Mouse (Mus musculus) stomach, embryonic 16.5 days (tissue): ENCODE measurements around the gene Olfr1164. TPM values are rescaled to one million over a fixed set of nuclear protein-coding genes. Genes with fewer than 3 reads are reported as not detected.

Experiments used
- ATAC-seq: fragments of 200-750 bp; cut with Nextera tagmentation; 2 replicates; pipeline ENCODE4 v1.8.0; 2017; ENCODE audit warnings: moderate number of reproducible peaks, moderate TSS enrichment; ENCODE audit not compliant: insufficient read depth, low FRiP score
- H3K27ac ChIP-seq: fragments of 300-500 bp; sonication (generic); 2 replicates; pipeline ENCODE4 v1.5.1; 2014; ENCODE audit warnings: low read length
- H3K27me3 ChIP-seq: fragments of 300-500 bp; sonication (generic); 2 replicates; pipeline ENCODE4 v1.6.1; 2014; ENCODE audit warnings: low read length, control low read depth, mixed read lengths; ENCODE audit not compliant: control insufficient read depth, insufficient read depth
- H3K36me3 ChIP-seq: fragments of 300-500 bp; sonication (generic); 2 replicates; pipeline ENCODE4 v1.6.1; 2014; ENCODE audit warnings: low read length; ENCODE audit not compliant: control insufficient read depth, insufficient read depth
- H3K4me1 ChIP-seq: fragments of 300-500 bp; sonication (generic); 2 replicates; pipeline ENCODE4 v1.6.1; 2014; ENCODE audit warnings: low read length, control low read depth, mixed read lengths; ENCODE audit not compliant: control insufficient read depth, insufficient read depth
- H3K4me2 ChIP-seq: fragments of 300-500 bp; sonication (generic); 2 replicates; pipeline ENCODE4 v1.6.1; 2014; ENCODE audit warnings: low read depth, low read length, mixed read lengths
- H3K4me3 ChIP-seq: fragments of 300-500 bp; sonication (generic); replicated peaks from 2 replicates; pipeline ENCODE4 v1.5.1; 2014; ENCODE audit warnings: mild to moderate bottlenecking, low read length
- H3K9ac ChIP-seq: fragments of 300-500 bp; sonication (generic); 2 replicates; pipeline ENCODE4 v1.6.1; 2014; ENCODE audit warnings: low read length
- H3K9me3 ChIP-seq: fragments of 300-500 bp; sonication (generic); replicated peaks from 2 replicates; pipeline ENCODE4 v1.6.1; 2016; ENCODE audit warnings: low read length, control low read depth; ENCODE audit not compliant: control insufficient read depth
- WGBS: fragments of 180-500 bp; shearing (Covaris S2); extraction: QIAGEN DNeasy Blood & Tissue Kit; methylation state at CpG from one replicate; pipeline ENCODE4 v1.1.7; 2014; 5-methylcytosine and 5-hydroxymethylcytosine counted together
- polyA plus RNA-seq: library from polyadenylated mRNA; unstranded; fragments of >200 nt; fragmentation: Nextera tagmentation; extraction: Ambion mirVana; gene quantifications from 2 replicates; pipeline ENCODE4 v1.2.1, GENCODE M21; 2015

Olfr1164 gene
- polyA plus RNA-seq, result not detected in 2 replicates

DNA sequence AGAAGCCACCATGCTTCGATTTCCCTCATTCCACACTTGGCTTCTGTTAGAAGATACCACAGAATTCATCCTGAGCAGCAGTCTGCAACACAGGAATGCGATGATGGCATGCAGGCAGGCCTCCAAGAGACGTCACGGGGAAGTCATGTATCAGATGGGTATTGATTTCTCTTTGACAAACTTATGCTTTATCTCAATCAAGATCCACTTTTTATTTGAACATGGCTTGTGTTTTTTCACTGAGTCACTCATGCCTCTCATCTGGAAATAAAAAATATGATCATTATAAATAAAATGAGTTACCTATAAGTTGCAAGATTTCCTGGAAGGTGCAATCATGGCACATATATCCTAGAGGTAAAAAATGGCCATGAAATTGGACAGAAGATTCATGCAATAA, at the start of gene Olfr1164:
Gene Olfr1164 (minus strand): TSS at position 101 of the 400 bp plus-strand sequence.
- WGBS, result 75% methylated on average over 4 of the region's 4 CpGs
- no peak for ATAC-seq
- H3K36me3 ChIP-seq, result no peaks in the 10 kb centered on the region

DNA sequence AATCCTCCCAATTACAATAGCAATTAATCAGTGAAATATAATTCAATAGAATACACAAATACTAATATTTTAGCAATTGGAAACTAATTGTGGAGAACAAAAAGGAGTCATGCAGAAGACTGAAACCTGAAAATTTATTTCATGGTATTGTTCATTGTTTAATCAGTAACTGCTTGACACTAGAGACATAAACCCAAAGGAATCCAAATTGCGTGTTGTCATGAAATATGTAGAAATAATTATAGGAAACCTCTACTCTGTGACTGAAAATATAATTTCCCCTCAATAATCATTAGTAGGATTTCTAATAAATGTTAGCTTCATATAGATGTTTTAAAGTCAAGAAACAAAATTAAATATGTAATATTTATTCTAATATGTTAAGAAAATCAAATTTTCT, 34.4 kb upstream of the Olfr1164 start, which contains the start of gene Olfr1166:
Gene Olfr1166 (minus strand): TSS at position 101 of the 400 bp plus-strand sequence.
- no peaks in the 10 kb centered on the region for H3K9me3 ChIP-seq
- no peak for ATAC-seq
- H3K27ac ChIP-seq, result no peak within 1 kb of the TSS
- H3K4me1 ChIP-seq, result no peaks in the 10 kb centered on the region
- no peak within 1 kb of the TSS for H3K4me2 ChIP-seq
- WGBS, result 80% methylated on average over 1 of the region's 1 CpGs
- no peaks in the 10 kb centered on the region for H3K27me3 ChIP-seq
- no peaks in the 10 kb centered on the region for H3K36me3 ChIP-seq
- no peak within 1 kb of the TSS for H3K9ac ChIP-seq
- no peak within 1 kb of the TSS for H3K4me3 ChIP-seq

More for the DNA sequence above, at the start of gene Olfr1164:
- Histone ChIP-seq H3K4me2 (no peak within 1 kb of the TSS), H3K27me3 (no peaks in the 10 kb centered on the region), H3K4me1 (no peaks in the 10 kb centered on the region), H3K4me3 (no peak within 1 kb of the TSS), H3K9me3 (no peaks in the 10 kb centered on the region), H3K9ac (no peak within 1 kb of the TSS), H3K27ac (no peak within 1 kb of the TSS)

DNA sequence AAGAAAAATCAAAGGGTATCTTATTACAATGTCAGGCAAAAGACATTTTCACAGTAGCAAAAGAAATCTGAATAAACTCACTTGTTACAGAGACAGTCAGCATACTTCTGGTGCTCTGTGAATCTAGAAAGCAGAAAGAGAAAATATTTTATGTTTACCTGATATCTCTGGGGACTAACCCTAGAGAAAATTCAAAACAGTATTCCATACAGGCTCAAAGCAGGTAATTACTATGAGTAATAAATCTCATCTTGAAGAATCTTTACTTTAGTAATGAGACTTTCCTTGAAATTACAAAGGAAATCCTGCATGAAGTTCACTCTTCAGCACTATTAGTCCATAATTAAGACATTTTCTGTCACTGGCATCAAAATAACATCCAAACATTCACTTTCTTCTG, 22.0 kb downstream of the Olfr1164 start, which contains the start of gene Olfr1163:
Gene Olfr1163 (minus strand): TSS at position 101 of the 400 bp plus-strand sequence.
- Histone ChIP-seq H3K4me2 (no peak within 1 kb of the TSS), H3K27ac (no peak within 1 kb of the TSS), H3K36me3 (no peaks in the 10 kb centered on the region), H3K4me1 (no peaks in the 10 kb centered on the region), H3K9me3 (no peaks in the 10 kb centered on the region), H3K27me3 (no peaks in the 10 kb centered on the region), H3K9ac (no peak within 1 kb of the TSS), H3K4me3 (no peak within 1 kb of the TSS)
- no peak for ATAC-seq

DNA sequence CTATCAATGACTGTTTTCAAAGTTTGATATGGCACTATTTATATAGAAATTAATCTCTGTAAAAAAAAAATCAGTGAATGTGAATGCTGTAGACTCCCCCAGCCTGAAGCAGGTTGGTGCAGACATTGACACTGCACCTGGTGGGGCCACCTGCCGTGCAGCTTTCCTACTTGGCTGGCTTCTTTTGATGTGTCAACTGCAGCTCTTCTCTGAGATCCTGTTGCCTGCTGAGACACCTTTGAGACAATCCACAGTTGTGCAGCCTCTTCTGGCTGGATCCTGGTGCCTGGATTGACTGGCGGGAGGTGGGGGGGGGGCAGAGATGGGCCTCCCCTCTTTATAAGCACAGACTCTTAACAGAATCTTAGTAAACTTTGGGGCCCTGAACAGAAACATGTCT, 30.2 kb downstream of the Olfr1164 start:
- no peak overlapping the region for H3K4me3 ChIP-seq
- no peak for ATAC-seq
- H3K27me3 ChIP-seq, result no peaks in the 10 kb centered on the region
- no peak overlapping the region for H3K27ac ChIP-seq
- no peaks in the 10 kb centered on the region for H3K4me1 ChIP-seq
- 78% methylated on average over 2 of the region's 2 CpGs for WGBS
- H3K9ac ChIP-seq, result no peak overlapping the region
- no peak overlapping the region for H3K4me2 ChIP-seq
- H3K36me3 ChIP-seq, result no peaks in the 10 kb centered on the region
- no peaks in the 10 kb centered on the region for H3K9me3 ChIP-seq

DNA sequence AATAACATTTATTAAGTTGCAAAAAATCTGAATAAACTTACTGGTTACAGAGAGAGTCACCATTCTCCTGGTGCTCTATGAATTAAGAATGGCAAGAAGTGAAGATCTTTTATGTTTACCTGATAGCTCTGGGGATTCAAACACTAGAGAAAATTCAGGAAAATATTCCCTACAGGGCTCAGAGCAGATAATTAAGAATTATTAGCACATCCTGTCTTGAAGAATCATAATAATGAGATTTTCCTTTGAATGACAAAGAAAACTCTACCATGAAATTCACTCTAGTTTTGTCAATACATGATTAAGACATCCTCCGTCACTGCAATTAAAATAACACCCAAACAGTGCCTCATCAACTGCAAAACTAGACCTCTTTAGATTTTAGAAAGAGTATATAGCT, 42.7 kb downstream of the Olfr1164 start, which contains the start of gene Olfr1162:
Gene Olfr1162 (minus strand): TSS at position 101 of the 400 bp plus-strand sequence.
- ATAC-seq, result no peak
- 80% methylated on average over 1 of the region's 1 CpGs for WGBS
- Histone ChIP-seq H3K9me3 (no peaks in the 10 kb centered on the region), H3K27ac (no peak within 1 kb of the TSS), H3K4me2 (no peak within 1 kb of the TSS), H3K36me3 (no peaks in the 10 kb centered on the region), H3K4me3 (no peak within 1 kb of the TSS), H3K9ac (no peak within 1 kb of the TSS), H3K4me1 (no peaks in the 10 kb centered on the region), H3K27me3 (no peaks in the 10 kb centered on the region)

Other genes starting within 250 kb of the Olfr1164 start
- gene Olfr1150-ps1, start 250.0 kb downstream of the Olfr1164 start, polyA plus RNA-seq, result not detected in 2 replicates
- not detected in 2 replicates for gene Olfr1151, start 238.1 kb downstream of the Olfr1164 start, polyA plus RNA-seq
- not detected in 2 replicates for gene Olfr1152, start 227.5 kb downstream of the Olfr1164 start, polyA plus RNA-seq
- gene Olfr1153, start 199.0 kb downstream of the Olfr1164 start, polyA plus RNA-seq, result not detected in 2 replicates
- not detected in 2 replicates for gene Olfr1154, start 188.8 kb downstream of the Olfr1164 start, polyA plus RNA-seq
- not detected in 2 replicates for gene Olfr1155, start 148.8 kb downstream of the Olfr1164 start, polyA plus RNA-seq
- gene Olfr1156, start 140.9 kb downstream of the Olfr1164 start, polyA plus RNA-seq, result not detected in 2 replicates
- not detected in 2 replicates for gene Olfr1157, start 125.7 kb downstream of the Olfr1164 start, polyA plus RNA-seq
- gene Olfr74, start 119.3 kb downstream of the Olfr1164 start, polyA plus RNA-seq, result not detected in 2 replicates
- not detected in 2 replicates for gene Olfr1158, start 103.9 kb downstream of the Olfr1164 start, polyA plus RNA-seq
- not detected in 2 replicates for gene Olfr1160, start 85.7 kb downstream of the Olfr1164 start, polyA plus RNA-seq
- not detected in 2 replicates for gene Olfr1161, start 71.2 kb downstream of the Olfr1164 start, polyA plus RNA-seq
- gene Olfr73, start 56.3 kb downstream of the Olfr1164 start, polyA plus RNA-seq, result 0.07 TPM in 1 of 2 replicates, not detected in the other
- gene Olfr1162, start 42.8 kb downstream of the Olfr1164 start, polyA plus RNA-seq, result not detected in 2 replicates
- gene Olfr1163, start 22.1 kb downstream of the Olfr1164 start, polyA plus RNA-seq, result not detected in 2 replicates
- gene Olfr1166, start 34.3 kb upstream of the Olfr1164 start, polyA plus RNA-seq, result not detected in 2 replicates
- not detected in 2 replicates for gene Olfr1167, start 61.2 kb upstream of the Olfr1164 start, polyA plus RNA-seq
- gene Olfr1168, start 87.9 kb upstream of the Olfr1164 start, polyA plus RNA-seq, result not detected in 2 replicates
- gene Olfr1170, start 134.4 kb upstream of the Olfr1164 start, polyA plus RNA-seq, result not detected in 2 replicates
- gene Olfr1173, start 185.9 kb upstream of the Olfr1164 start, polyA plus RNA-seq, result not detected in 2 replicates
- not detected in 2 replicates for gene Olfr1174-ps, start 221.2 kb upstream of the Olfr1164 start, polyA plus RNA-seq
- not detected in 2 replicates for gene Olfr1175-ps, start 233.2 kb upstream of the Olfr1164 start, polyA plus RNA-seq
- gene Olfr1176, start 242.8 kb upstream of the Olfr1164 start, polyA plus RNA-seq, result not detected in 2 replicates